Comparison of ENCODE assay signal across 9 mouse cellular contexts in genomic region chr1:177447086-177447485, GRCm38 (mm10). TPM values are rescaled to one million over a fixed set of nuclear protein-coding genes. Genes with fewer than 3 reads are reported as not detected.
DNase-seq lines count a peak whose midpoint lies in the region; ATAC-seq lines count a peak whose summit lies in the region.
"Had no signal": no experiment of that assay in that cellular context is flagged by ENCODE, and none has a peak within 500 bp of the region (broad histone marks: within the 10 kb centered on the region; RNA-seq: fewer than 3 reads in every experiment).

No protein-coding gene starts in this region.

- peaks cover 45% of the 10 kb centered on the region for H3K4me1 ChIP-seq in embryonic facial prominence, embryonic 15.5 days
- H3K4me1 ChIP-seq in limb, embryonic 12.5 days (replicated peaks), result peaks cover 56% of the 10 kb centered on the region

- H3K9ac ChIP-seq in embryonic facial prominence, embryonic 15.5 days, result no peak overlapping the region; the same call in 1 of the 2 replicates
- no peak overlapping the region for H3K9ac ChIP-seq in limb, embryonic 12.5 days (replicated peaks)
- H3K9ac ChIP-seq: liver, embryonic 15.5 days had no signal

- H3K27ac ChIP-seq in embryonic facial prominence, embryonic 15.5 days (replicated peaks), result no peak overlapping the region
- peak overlapping the region; percentile 62 for H3K27ac ChIP-seq in limb, embryonic 12.5 days
- H3K27ac ChIP-seq: liver, embryonic 15.5 days had no signal

- peaks cover 14% of the 10 kb centered on the region; the same call in 1 of the 2 replicates for H3K36me3 ChIP-seq in embryonic facial prominence, embryonic 15.5 days
- H3K36me3 ChIP-seq in limb, embryonic 12.5 days, result peaks cover 21% of the 10 kb centered on the region

- no peak for ATAC-seq in embryonic facial prominence, embryonic 15.5 days (ENCODE audit: insufficient number of reproducible peaks, low FRiP score, low TSS enrichment, low read depth)
- ATAC-seq in limb, embryonic 12.5 days (ENCODE audit: insufficient number of reproducible peaks, insufficient read depth, low FRiP score, low TSS enrichment, low read depth), result no peak

- DNase-seq in right cerebral cortex, adult 18-20 months, result peak; percentile 53
- DNase-seq in right cerebral cortex, postnatal 25 days, result no peak
- peak; percentile 70 for DNase-seq in testis, postnatal 14 days (ENCODE audit: low spot score)
- no peak for DNase-seq in gastrocnemius, postnatal 10 days
- DNase-seq in c-Kit-positive CD71-positive TER-119-positive erythroid progenitor cells, embryonic 14.5 days (ENCODE audit: low spot score), result no peak
- DNase-seq in adrenal gland, adult 8-10 months, result no peak

- WGBS in embryonic facial prominence, embryonic 15.5 days, result 43% methylated on average over 9 of the region's 9 CpGs
- WGBS in limb, embryonic 12.5 days, result 58% methylated on average over 9 of the region's 9 CpGs

- H3K27me3 ChIP-seq in embryonic facial prominence, embryonic 15.5 days, result no peaks in the 10 kb centered on the region
- H3K27me3 ChIP-seq in limb, embryonic 12.5 days, result no peaks in the 10 kb centered on the region
- H3K27me3 ChIP-seq: liver, embryonic 15.5 days had no signal

- peak overlapping the region; percentile 8; the same call in 1 of the 2 replicates for H3K4me2 ChIP-seq in embryonic facial prominence, embryonic 15.5 days (replicated peaks)
- peak overlapping the region; percentile 40 for H3K4me2 ChIP-seq in limb, embryonic 12.5 days
- H3K4me2 ChIP-seq: liver, embryonic 15.5 days had no signal

- no peak overlapping the region for H3K4me3 ChIP-seq in embryonic facial prominence, embryonic 15.5 days (replicated peaks)
- H3K4me3 ChIP-seq in limb, embryonic 12.5 days (replicated peaks), result no peak overlapping the region
- H3K4me3 ChIP-seq: liver, embryonic 15.5 days had no signal

- H3K9me3 ChIP-seq in embryonic facial prominence, embryonic 15.5 days (replicated peaks), result no peaks in the 10 kb centered on the region
- no peaks in the 10 kb centered on the region for H3K9me3 ChIP-seq in limb, embryonic 12.5 days
- H3K9me3 ChIP-seq: liver, embryonic 15.5 days had no signal

RNA-seq across cellular contexts. Expression of gene Zbtb18, which starts 4.9 kb away (rescaled TPM):
- 2.5 and 4.9 TPM in 2 replicates for polyA plus RNA-seq in embryonic facial prominence, embryonic 15.5 days (2015; fragmentation: Nextera tagmentation; extraction: Ambion mirVana)
- 2.0 and 3.3 TPM in 2 replicates for polyA plus RNA-seq in limb, embryonic 12.5 days (2016; fragmentation: Nextera tagmentation; extraction: Ambion mirVana)
- 10 to 100 TPM; 84.3 to 88.7 TPM for total RNA-seq in gastrocnemius, postnatal 10 days (2021)
- 10 to 100 TPM; 16.0 to 25.7 (median 20.7) TPM for total RNA-seq in adrenal gland, adult 8-10 months (2022)

Comparison
In these comparisons a context has a peak if more than half of its experiments do, and no peak if none do; other contexts are left out.
1. DNase-seq: peak in right cerebral cortex, adult 18-20 months (single experiment) and testis, postnatal 14 days (single experiment); none in right cerebral cortex, postnatal 25 days (single experiment), gastrocnemius, postnatal 10 days (single experiment), c-Kit-positive CD71-positive TER-119-positive erythroid progenitor cells, embryonic 14.5 days (single experiment) and adrenal gland, adult 8-10 months (single experiment).